Mouse (Mus musculus): Measurements from ENCODE around the gene Gfra4.
A peak's percentile ranks its signal among the peaks of the same experiment; 100 is the strongest.
"Not testable (repeated sequence)": the region's sequence is repeated elsewhere in the genome, so short reads cannot be mapped to it uniquely, and the experiment has no call there.

Gene Gfra4

GRCm38 (mm10) chr2:131046025-131046424 lies 3.1 kb upstream of the Gfra4 start:
- DNase-seq, result no peak

- DNase-seq, result no peak
Observed at GRCm38 (mm10) chr2:131044989-131045720, 2.3 kb upstream of the Gfra4 start.

GRCm38 (mm10) chr2:131044354-131044852 lies 1.5 kb upstream of the Gfra4 start:
- DNase-seq, result no peak

GRCm38 (mm10) chr2:131040854-131041825 lies 1.7 kb downstream of the Gfra4 start:
- peak; percentile 74 for DNase-seq

- DNase-seq, result no peak
Observed at GRCm38 (mm10) chr2:131038675-131039074, 4.2 kb downstream of the Gfra4 start.

- no peak for DNase-seq
Observed at GRCm38 (mm10) chr2:131038197-131038596, 4.7 kb downstream of the Gfra4 start.

GRCm38 (mm10) chr2:131037226-131037990 lies 5.5 kb downstream of the Gfra4 start:
- peak; percentile 34 for DNase-seq

- DNase-seq, result no peak
Observed at GRCm38 (mm10) chr2:131036757-131037156, 6.1 kb downstream of the Gfra4 start.

- no peak for DNase-seq
Observed at GRCm38 (mm10) chr2:131036343-131036742, 6.5 kb downstream of the Gfra4 start.

GRCm38 (mm10) chr2:131031406-131031805 lies 11.5 kb downstream of the Gfra4 start:
- DNase-seq, result not testable (repeated sequence)

- DNase-seq, result no peak
Observed at GRCm38 (mm10) chr2:131030998-131031397, 11.9 kb downstream of the Gfra4 start.

- DNase-seq, result no peak
Observed at GRCm38 (mm10) chr2:131030561-131030960, 12.3 kb downstream of the Gfra4 start.

- no peak for DNase-seq
Observed at GRCm38 (mm10) chr2:131029065-131029935, 13.6 kb downstream of the Gfra4 start.

GRCm38 (mm10) chr2:131026941-131027340 lies 15.9 kb downstream of the Gfra4 start:
- DNase-seq, result no peak

- no peak for DNase-seq
Observed at GRCm38 (mm10) chr2:131025230-131025629, 17.7 kb downstream of the Gfra4 start.

- no peak for DNase-seq
Observed at GRCm38 (mm10) chr2:131010566-131010965, 32.3 kb downstream of the Gfra4 start.

GRCm38 (mm10) chr2:131009123-131009522 lies 33.8 kb downstream of the Gfra4 start:
- DNase-seq, result no peak

- no peak for DNase-seq
Observed at GRCm38 (mm10) chr2:130992818-130993217, 50.1 kb downstream of the Gfra4 start.
